Mouse (Mus musculus): ENCODE measurements around the gene Smgc. TPM values are rescaled to one million over a fixed set of nuclear protein-coding genes. Genes with fewer than 3 reads are reported as not detected.

Smgc gene
- not detected in 4 replicates for total RNA-seq (2023)

GRCm38 (mm10) chr15:91837965-91838364 lies at the start of gene Smgc:
Gene Smgc, plus strand, starts transcription at chr15:91838265.

Other genes with a start within 250 kb of the Smgc start
- 166 to 205 TPM (median 170 TPM) in 4 replicates for gene Lrrk2, start 165.1 kb upstream of the Smgc start, total RNA-seq (2023)
- 0.20 TPM in 1 of 4 replicates, not detected in the others for gene Cntn1, start 212.9 kb downstream of the Smgc start, total RNA-seq (2023)